Mouse (Mus musculus): ENCODE data around the gene Ffar4. TPM values are rescaled to one million over a fixed set of nuclear protein-coding genes. Genes with fewer than 3 reads are reported as not detected.

Ffar4 gene
- not detected for polyA plus RNA-seq (2017; shearing (Covaris generic))

GRCm38 (mm10) chr19:38096858-38097758 is at the start of gene Ffar4:
Gene Ffar4, plus strand, starts transcription at chr19:38097071.

GRCm38 (mm10) chr19:38054720-38055192 is 42.1 kb upstream of the Ffar4 start, which contains the start of gene Cep55:
Gene Cep55, plus strand, starts transcription at chr19:38055011.

GRCm38 (mm10) chr19:38125219-38125610 is 28.3 kb downstream of the Ffar4 start, which contains the start of gene Rbp4:
Gene Rbp4, minus strand, starts transcription at chr19:38125281.

GRCm38 (mm10) chr19:38132481-38132880 is 35.6 kb downstream of the Ffar4 start, which contains the start of gene Pde6c:
Gene Pde6c, plus strand, starts transcription at chr19:38132781.

Other genes with a start within 250 kb of the Ffar4 start
- gene Myof, start 53.5 kb upstream of the Ffar4 start, polyA plus RNA-seq (2017; shearing (Covaris generic)) = under 1 TPM in 1 of 2 experiments, not detected in 1; 0.59 TPM
- 1 to 10 TPM; 5.9 to 7.6 TPM for gene Cep55, start 42.1 kb upstream of the Ffar4 start, polyA plus RNA-seq (2017; shearing (Covaris generic))
- not detected for gene Rbp4, start 28.2 kb downstream of the Ffar4 start, polyA plus RNA-seq (2017; shearing (Covaris generic))
- gene Pde6c, start 35.7 kb downstream of the Ffar4 start, polyA plus RNA-seq (2017; shearing (Covaris generic)) = under 1 TPM in 1 of 2 experiments, not detected in 1; 0.06 TPM
- gene Fra10ac1, start 127.1 kb downstream of the Ffar4 start, polyA plus RNA-seq (2017; shearing (Covaris generic)) = 10 to 100 TPM; 27.3 to 37.2 TPM
- under 1 TPM in 1 of 2 experiments, not detected in 1; 0.63 TPM for gene Lgi1, start 167.5 kb downstream of the Ffar4 start, polyA plus RNA-seq (2017; shearing (Covaris generic))